Mouse (Mus musculus): ENCODE data around the gene Spatc1l.

Spatc1l gene

DNA sequence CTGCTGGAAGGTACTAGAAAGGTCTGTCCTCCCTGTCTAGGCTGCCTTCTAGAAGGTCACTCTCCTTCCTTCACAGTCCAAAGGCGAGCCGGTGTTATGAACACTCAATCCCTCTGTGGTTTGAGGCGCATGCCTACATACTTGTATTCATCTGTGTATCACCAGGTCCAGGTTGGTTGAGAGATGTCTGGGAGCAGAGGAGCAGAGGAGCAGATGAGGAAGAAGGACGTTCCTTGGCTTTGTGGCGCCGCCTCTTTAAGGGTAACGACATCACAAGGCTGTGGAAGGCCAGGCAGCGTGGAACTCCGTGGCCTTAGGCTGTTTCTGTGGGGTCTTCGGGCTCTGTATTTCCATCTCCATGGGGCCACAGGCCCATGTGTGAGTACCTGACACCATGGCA is at the start of gene Spatc1l:
Gene Spatc1l (plus strand): TSS at position 301 of the 400 bp plus-strand sequence.
- no peak for DNase-seq (ENCODE audit: low read depth, low spot score)

DNA sequence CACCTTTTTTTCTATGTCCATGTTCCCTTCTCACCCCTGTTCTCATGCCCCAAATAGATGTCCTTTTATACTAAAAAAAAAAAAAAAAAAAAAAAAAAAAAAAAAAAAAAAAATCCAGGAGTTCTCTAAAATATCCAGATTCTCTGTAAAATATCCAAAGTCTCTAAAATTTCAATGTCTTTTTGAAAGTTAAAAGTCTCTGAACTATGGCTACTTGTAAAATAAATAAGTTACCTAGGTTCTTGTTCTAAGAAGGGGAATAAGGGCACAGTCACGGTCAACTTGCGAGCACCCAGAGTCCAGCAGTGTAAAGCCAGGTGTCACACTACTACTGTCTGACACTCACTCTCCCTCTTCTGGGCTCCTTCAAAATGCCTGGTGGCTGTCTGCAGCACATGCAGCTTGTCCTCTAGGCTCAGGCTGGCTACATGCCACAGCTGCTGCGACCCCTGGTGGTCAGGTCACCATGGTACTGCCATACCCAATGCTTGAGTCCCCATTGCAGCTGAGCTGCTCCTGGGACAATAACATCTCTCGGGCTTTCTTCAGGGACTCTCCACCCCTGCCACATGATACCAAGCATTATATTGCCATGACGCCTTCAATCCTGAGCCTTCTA is 49.0 kb upstream of the Spatc1l start:
- peak; percentile 95 for DNase-seq (ENCODE audit: low read depth, low spot score)

- no peak for DNase-seq (ENCODE audit: low read depth, low spot score)
Observed at GRCm38 (mm10) chr10:76530922-76531321, 31.1 kb upstream of the Spatc1l start.

GRCm38 (mm10) chr10:76531375-76531774 is 30.7 kb upstream of the Spatc1l start, which contains the start of gene Lss:
TSS of gene Lss (plus strand) at chr10:76531588.
- DNase-seq (ENCODE audit: low read depth, low spot score), result peak; percentile 99

DNA sequence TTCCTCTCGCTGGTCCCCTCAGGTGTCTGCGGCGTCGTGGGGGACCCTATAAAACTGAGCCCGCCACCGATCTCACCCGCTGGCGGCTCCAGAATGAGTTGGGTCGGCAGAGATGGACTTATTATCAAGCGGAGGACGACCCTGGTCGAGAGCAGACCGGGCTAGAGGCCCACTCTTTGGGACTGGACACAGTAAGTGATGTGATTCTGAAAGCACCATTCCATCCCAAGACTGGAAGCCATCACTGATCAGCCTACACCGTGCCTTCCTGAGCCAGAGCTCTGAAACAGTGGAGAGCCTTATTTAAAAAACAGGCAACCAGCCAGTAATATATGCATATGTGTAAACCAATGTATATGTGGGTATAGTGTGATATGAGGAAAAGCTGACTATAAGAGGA is 30.2 kb upstream of the Spatc1l start:
- DNase-seq (ENCODE audit: low read depth, low spot score), result no peak

DNA sequence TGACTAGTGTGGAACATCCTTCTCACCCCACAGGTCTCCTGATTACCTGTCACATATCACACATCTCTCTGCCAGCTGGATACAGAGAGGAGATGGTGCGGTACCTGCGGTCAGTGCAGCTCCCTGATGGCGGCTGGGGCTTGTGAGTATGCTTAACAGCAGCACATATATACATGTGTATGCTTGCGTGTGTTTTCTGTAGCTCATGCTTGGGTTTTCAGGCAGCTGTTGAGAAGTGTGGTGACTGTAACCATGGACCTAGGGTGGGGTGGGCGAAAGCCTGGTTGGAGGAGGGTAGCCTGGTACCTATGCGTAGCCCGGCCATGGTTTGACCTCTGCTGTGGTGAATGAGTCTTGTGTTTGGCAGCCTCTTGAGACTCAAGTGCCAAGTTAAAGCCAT is 26.5 kb upstream of the Spatc1l start:
- DNase-seq (ENCODE audit: low read depth, low spot score), result no peak

DNA sequence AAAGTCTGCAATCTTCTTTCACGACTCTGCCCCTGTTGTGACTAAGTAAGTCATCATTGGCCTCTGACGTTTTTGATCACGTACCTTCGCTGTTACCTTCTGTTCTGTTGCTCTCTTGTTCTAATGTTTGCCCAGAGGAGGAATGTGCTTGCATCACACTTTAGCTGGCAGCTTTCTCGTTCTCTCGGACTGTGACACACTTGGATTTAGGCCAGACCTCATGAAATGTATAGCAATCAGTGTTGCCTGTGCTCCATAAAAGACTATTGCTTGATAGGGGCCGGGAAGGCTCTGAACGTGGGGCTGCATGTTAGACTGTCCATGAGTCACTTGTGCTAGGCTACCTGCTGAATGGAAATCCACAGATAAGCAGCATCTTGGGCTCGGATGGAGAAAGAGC is 24.5 kb upstream of the Spatc1l start:
- DNase-seq (ENCODE audit: low read depth, low spot score), result no peak

- no peak for DNase-seq (ENCODE audit: low read depth, low spot score)
Observed at GRCm38 (mm10) chr10:76541336-76542085, 20.6 kb upstream of the Spatc1l start.

GRCm38 (mm10) chr10:76542636-76543375 is 19.3 kb upstream of the Spatc1l start:
- DNase-seq (ENCODE audit: low read depth, low spot score), result no peak

DNA sequence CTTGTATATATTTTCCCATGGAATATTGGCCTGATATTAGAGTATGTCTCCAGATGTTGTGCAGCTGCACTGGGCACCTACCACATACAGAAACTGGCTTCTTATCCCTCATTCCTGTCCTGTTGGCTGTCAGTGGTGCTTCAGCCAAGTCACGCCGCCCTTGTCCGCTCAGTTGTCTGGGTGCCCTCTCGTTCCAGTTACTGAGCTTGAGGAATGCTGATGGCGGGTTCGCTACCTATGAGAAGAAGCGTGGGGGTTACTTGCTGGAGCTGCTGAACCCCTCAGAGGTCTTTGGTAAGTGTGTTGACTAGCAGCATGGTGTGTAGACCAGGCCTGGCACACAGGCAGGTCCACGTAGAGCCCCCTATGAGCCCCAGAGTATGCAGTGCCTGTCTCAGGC is 15.5 kb upstream of the Spatc1l start:
- DNase-seq (ENCODE audit: low read depth, low spot score), result no peak

GRCm38 (mm10) chr10:76548218-76548617 is 13.9 kb upstream of the Spatc1l start:
- no peak for DNase-seq (ENCODE audit: low read depth, low spot score)

DNA sequence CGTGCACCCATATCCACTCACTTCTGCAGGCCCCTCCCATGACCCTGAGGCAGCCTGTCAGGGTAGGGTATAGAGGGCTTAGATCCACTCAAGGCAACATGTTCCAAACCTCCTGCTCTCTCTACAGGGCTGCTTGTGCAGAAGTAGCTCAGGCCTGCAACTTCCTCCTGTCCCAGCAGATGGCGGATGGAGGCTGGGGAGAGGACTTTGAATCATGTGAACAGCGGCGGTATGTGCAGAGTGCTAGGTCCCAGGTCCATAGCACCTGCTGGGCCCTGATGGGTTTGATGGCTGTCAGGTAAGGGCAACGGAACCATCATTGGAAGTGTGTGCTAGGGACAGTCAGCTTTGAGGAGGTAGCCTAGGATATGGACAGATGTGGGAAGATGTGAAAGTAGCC is 11.6 kb upstream of the Spatc1l start:
- peak; percentile 53 for DNase-seq (ENCODE audit: low read depth, low spot score)

- peak; percentile 56 for DNase-seq (ENCODE audit: low read depth, low spot score)
Observed at GRCm38 (mm10) chr10:76551556-76551955, 10.5 kb upstream of the Spatc1l start.

DNA sequence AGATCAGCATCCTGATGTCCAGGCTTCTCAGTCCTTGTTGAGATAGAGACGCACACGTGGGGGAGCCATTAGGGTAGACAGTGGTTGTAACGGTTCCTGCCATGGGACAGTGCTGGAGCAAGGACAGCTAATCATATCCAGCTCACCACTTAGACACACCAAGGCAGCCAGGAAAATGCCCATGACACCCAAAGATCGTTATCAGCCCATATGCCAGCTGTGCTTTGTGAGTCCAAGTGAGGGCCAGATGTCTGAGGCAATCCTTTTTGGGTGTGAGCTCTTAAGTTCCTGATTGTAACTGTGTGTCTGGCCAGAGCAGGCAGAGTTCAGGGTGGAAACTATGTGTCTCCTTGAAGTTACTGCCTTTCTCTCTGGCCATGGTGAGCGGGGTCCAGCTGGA is 8.0 kb upstream of the Spatc1l start:
- DNase-seq (ENCODE audit: low read depth, low spot score), result no peak

DNA sequence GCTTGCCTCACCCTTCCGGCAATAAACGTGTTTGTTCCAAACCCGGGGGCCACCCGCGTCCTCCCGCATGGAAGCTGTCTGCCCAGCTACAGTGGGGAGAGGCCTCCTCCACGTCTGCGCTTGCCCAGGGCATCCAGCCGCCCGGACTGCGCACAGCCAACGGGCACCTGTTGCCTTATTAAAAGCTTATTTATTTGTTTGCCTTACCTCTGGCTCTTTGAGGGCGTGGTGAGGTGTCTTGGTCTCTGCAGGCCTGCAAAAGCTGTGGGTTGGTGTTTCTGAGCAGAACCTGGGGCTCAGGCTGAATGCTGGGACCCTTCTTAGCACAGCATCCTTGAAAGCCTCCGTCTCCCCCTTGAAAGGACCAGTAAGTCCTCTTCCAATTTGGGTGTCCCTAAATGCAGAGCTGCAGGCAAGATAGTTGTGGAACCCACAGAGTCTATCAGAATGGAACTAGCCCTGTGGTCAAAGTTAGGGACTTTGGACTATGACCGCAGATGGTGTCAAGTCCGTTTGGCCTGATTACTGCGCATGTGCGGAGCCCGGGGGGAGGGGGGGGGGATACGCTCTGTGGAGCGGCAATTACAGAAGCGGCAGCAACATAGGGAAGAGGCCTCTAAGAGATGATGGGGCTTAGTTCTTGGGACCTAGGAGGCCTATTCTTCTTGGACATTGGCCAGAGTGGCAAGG is 8.1 kb downstream of the Spatc1l start:
- DNase-seq (ENCODE audit: low read depth, low spot score), result peak; percentile 39

GRCm38 (mm10) chr10:76571070-76571469 is 9.0 kb downstream of the Spatc1l start:
- no peak for DNase-seq (ENCODE audit: low read depth, low spot score)

DNA sequence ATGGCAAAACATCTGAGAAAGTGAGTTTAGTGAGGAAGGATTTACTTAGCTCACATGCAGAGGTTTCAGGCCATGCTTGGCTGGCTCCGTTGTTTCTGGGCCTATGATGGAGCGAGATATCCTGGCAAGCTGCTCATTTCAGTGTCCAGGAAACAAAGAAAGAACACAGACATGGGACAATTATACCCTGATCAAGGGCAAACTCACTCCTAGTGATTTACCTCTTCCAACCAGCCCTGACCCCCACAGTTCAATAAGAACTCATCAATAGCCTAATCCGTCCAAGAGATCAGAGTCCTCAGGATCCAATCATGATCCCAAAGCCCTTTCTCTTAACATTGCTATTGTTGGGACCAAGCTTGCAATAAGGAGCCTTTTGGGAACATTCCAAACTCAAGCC is 10.1 kb downstream of the Spatc1l start:
- no peak for DNase-seq (ENCODE audit: low read depth, low spot score)

DNA sequence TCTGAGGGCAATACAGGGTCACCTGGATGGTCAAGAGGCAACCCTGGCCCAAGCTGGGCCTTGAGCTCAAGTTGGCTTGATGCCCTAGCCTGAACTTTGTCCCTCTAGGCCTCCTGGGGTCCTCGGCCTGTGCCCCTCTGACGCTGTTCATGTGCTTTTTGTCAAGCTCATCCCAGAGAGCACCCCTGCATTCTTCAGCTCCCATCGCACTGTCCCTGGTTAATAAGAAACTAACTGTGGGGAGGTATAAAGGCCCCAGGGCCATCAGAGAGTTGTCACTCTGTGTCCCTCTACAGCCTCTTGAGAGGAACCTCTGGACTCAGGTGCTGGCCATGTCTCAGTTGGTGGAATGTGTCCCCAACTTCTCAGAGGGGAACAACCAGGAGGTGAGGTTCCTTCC is 13.3 kb downstream of the Spatc1l start, which contains the start of gene Ftcd:
Gene Ftcd (plus strand): TSS at position 275 of the 400 bp plus-strand sequence.
- no peak for DNase-seq (ENCODE audit: low read depth, low spot score)

GRCm38 (mm10) chr10:76576920-76577319 is 14.8 kb downstream of the Spatc1l start:
- no peak for DNase-seq (ENCODE audit: low read depth, low spot score)

- no peak for DNase-seq (ENCODE audit: low read depth, low spot score)
Observed at GRCm38 (mm10) chr10:76584138-76584537, 22.1 kb downstream of the Spatc1l start.

- DNase-seq (ENCODE audit: low read depth, low spot score), result no peak
Observed at GRCm38 (mm10) chr10:76586190-76586589, 24.1 kb downstream of the Spatc1l start.

DNA sequence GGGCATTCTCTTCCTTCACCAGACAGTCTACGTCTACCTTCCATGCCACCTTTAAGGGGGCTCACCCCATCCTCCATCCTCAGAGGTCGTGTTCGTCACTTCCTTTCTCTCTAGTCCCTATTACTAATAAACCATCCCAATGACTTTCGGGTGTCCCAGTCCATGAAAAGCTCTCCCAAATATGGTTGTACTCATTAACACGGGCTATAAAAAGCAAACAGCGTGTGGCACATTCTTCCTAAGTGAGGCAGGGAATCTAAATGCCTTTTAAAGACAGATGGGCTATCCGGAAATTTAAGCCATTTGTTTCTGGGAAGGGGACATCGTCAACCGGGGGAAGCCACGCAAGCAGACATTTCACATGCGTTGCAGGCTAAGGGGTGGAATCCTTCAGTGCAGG is 28.1 kb downstream of the Spatc1l start:
- no peak for DNase-seq (ENCODE audit: low read depth, low spot score)
